Mouse (Mus musculus): ENCODE results near the gene Magi1. TPM values are rescaled to one million over a fixed set of nuclear protein-coding genes. Genes with fewer than 3 reads are reported as not detected.

Magi1 gene
- polyA plus RNA-seq, 1 experiment, result not detected

DNA sequence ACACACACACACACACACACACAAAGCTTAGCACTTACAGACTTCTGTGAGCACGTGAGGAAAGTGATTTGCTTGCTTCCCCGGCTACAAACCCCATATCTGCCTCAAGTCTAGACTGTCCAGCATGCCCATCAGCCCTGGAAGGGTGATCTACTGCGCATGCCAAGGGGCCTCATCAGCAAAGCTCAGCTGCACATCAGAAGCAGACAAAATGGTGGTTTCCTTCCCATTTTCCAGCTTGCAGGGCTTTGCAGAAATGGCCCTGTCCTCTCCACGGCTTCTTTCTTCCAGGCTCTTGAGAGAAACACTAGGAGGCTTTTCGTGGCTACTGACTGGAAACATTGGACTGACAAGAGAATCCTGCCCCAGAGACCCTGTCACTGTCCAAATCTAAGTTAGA lies 149.6 kb downstream of the Magi1 start:
- H3K27ac ChIP-seq (ENCODE audit: insufficient read depth, low read depth, low read length), result no peak overlapping the region
- no peak for TF ChIP-seq POLR2A (IDR thresholded peaks at IDR 0.05; ENCODE audit: borderline replicate concordance, low read depth, low read length)
- no peak for TF ChIP-seq CTCF (IDR thresholded peaks at IDR 0.05; ENCODE audit: low read depth, low read length)
- no peak overlapping the region for H3K4me3 ChIP-seq (ENCODE audit: insufficient read depth, low read length)
- no peaks in the 10 kb centered on the region; the same call in 1 of the 2 replicates for H3K4me1 ChIP-seq (ENCODE audit: control insufficient read depth, insufficient read depth, low read length)

DNA sequence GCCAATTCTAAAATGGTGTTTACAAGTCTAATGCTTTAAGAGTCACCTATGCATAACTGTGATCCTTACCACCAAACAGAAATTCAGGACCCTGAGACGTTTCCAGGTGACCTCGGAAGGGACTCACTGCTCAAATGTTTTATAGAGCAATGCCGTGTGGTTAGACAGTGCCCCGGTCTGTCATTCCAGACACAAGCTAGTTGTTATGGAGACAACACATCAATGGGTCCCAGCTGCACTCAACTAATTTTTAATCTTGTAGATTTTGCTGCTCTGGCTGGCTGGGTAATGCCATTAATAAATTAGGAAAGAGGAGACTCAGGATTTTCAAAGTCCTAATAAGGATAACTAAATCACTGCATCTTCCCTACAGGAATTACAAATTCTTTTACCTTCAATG lies 151.7 kb downstream of the Magi1 start:
- TF ChIP-seq POLR2A (IDR thresholded peaks at IDR 0.05; ENCODE audit: borderline replicate concordance, low read depth, low read length) (no peak), CTCF (IDR thresholded peaks at IDR 0.05; ENCODE audit: low read depth, low read length) (no peak)
- Histone ChIP-seq H3K4me1 (ENCODE audit: control insufficient read depth, insufficient read depth, low read length) (no peaks in the 10 kb centered on the region; the same call in 1 of the 2 replicates), H3K4me3 (ENCODE audit: insufficient read depth, low read length) (no peak overlapping the region), H3K27ac (ENCODE audit: insufficient read depth, low read depth, low read length) (no peak overlapping the region)

DNA sequence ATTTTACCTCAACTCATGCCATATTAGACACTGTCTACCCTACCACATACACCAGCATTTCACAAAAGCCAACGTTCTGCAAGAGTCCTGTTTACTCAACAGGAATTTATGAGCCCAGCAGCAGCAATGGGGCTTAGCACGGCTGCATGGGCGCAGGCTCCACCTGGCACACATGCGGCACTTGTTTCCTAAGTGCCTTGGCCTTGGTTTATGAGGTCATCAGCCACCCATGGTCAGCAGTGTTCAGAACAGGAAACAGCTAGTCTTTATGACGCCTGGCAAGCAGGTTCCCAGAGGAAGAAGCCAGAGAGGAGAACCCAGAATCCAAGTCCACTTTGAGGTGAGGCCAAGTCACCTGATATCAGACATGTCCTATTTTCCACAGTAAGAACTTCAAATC lies 153.3 kb downstream of the Magi1 start:
- no peak for TF ChIP-seq POLR2A (IDR thresholded peaks at IDR 0.05; ENCODE audit: borderline replicate concordance, low read depth, low read length)
- no peak for TF ChIP-seq CTCF (IDR thresholded peaks at IDR 0.05; ENCODE audit: low read depth, low read length)
- no peaks in the 10 kb centered on the region; the same call in 1 of the 2 replicates for H3K4me1 ChIP-seq (ENCODE audit: control insufficient read depth, insufficient read depth, low read length)
- no peak overlapping the region for H3K27ac ChIP-seq (ENCODE audit: insufficient read depth, low read depth, low read length)

DNA sequence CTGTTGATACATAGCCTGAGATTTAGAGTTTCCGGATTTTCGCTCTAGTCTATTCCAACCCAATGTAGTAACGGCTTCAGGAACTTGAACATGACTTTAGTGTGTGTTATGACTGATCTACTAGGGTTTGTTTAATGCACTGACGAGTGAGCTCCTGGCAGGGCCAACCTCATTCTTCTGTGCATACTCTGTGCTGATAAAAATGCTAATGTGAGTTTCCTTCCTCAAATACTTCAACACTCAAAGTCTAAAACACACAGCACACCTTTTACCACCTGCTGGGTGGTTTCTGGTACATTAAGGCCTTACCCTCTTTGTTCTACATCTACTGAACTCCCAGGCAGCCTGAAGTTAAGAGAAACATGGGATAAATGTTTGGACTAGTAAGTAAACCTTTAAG lies 157.0 kb downstream of the Magi1 start:
- Histone ChIP-seq H3K4me1 (ENCODE audit: control insufficient read depth, insufficient read depth, low read length) (no peaks in the 10 kb centered on the region; the same call in 1 of the 2 replicates), H3K4me3 (ENCODE audit: insufficient read depth, low read length) (no peak overlapping the region), H3K27ac (ENCODE audit: insufficient read depth, low read depth, low read length) (no peak overlapping the region)
- TF ChIP-seq POLR2A (IDR thresholded peaks at IDR 0.05; ENCODE audit: borderline replicate concordance, low read depth, low read length), result no peak
- no peak for TF ChIP-seq CTCF (IDR thresholded peaks at IDR 0.05; ENCODE audit: low read depth, low read length)

More for the DNA sequence above, 153.3 kb downstream of the Magi1 start:
- no peak overlapping the region for H3K4me3 ChIP-seq (ENCODE audit: insufficient read depth, low read length)

DNA sequence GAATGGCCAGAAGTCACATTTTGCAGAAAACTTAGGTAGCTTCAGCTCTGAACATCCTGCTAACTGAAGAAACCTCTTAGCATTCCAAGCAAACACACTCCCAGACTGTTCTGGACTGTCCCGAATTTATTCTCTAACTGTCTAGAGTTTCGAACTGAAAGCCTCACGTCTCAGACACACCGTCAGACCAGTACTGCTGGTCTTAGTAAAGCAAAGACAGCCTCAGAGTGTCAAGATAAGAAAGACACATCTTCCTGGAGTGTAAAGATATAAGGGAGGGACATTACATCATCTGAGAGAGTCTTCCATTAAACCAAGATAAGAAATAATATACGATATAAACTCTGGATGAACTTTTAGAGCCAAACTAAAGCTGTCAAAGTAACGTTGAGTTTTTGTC lies 158.6 kb downstream of the Magi1 start:
- TF ChIP-seq POLR2A (IDR thresholded peaks at IDR 0.05; ENCODE audit: borderline replicate concordance, low read depth, low read length) (no peak), CTCF (IDR thresholded peaks at IDR 0.05; ENCODE audit: low read depth, low read length) (no peak)
- no peak overlapping the region for H3K27ac ChIP-seq (ENCODE audit: insufficient read depth, low read depth, low read length)

DNA sequence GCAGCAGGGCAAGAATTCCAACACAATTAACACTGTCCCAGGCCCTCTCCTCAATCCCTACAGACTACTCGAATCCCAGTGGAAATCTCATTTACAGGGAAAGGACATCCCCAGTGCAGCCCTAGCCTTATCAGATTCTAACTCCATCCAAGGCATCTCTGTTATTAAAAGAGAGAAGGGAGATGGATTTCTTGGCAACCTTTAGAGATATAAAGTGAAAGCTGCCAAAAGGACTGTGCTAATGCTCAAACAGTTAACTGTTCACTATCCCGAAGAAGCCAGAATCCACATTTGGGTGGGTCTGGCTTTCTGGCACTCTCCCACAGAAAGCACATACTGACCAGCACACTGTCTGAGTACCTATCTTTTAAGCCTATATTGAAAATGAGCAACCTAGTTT lies 159.4 kb downstream of the Magi1 start:
- no peak overlapping the region for H3K27ac ChIP-seq (ENCODE audit: insufficient read depth, low read depth, low read length)
- H3K4me1 ChIP-seq (ENCODE audit: control insufficient read depth, insufficient read depth, low read length), result no peaks in the 10 kb centered on the region
- TF ChIP-seq POLR2A (IDR thresholded peaks at IDR 0.05; ENCODE audit: borderline replicate concordance, low read depth, low read length) (no peak), CTCF (IDR thresholded peaks at IDR 0.05; ENCODE audit: low read depth, low read length) (no peak)
- H3K4me3 ChIP-seq (ENCODE audit: insufficient read depth, low read length), result no peak overlapping the region

More for the DNA sequence above, 158.6 kb downstream of the Magi1 start:
- Histone ChIP-seq H3K4me3 (ENCODE audit: insufficient read depth, low read length) (no peak overlapping the region), H3K4me1 (ENCODE audit: control insufficient read depth, insufficient read depth, low read length) (no peaks in the 10 kb centered on the region)

DNA sequence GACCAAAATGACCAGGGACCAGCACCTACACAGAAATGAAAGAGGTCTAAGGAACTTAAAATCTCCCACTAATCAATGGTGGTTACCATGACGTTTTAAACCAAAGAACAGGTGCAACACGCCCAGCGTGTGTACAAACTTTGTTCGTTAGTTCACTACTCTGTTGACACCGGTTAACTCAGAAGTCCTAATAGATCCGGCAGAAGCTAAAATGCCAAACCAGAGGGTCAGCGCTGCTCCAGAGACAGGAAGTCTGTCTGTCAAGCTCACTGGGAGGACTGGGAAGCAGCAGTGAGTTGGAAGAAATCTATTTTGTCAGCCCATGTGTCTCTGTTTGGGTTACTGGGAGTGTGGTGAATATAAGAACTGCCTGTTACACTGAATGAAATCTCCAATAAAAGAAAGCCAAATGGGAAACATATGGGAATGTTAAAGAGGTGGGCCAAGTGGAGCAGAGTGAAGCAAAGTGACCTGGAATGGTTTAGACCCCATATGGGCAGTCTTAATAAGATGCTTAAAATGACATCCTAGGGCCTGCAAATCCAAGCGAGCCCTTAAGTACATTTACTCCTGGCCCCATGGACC lies 161.1 kb downstream of the Magi1 start:
- TF ChIP-seq POLR2A (IDR thresholded peaks at IDR 0.05; ENCODE audit: borderline replicate concordance, low read depth, low read length), result no peak
- TF ChIP-seq CTCF (IDR thresholded peaks at IDR 0.05; ENCODE audit: low read depth, low read length), result no peak
- Histone ChIP-seq H3K4me3 (ENCODE audit: insufficient read depth, low read length) (no peak overlapping the region), H3K4me1 (ENCODE audit: control insufficient read depth, insufficient read depth, low read length) (no peaks in the 10 kb centered on the region), H3K27ac (ENCODE audit: insufficient read depth, low read depth, low read length) (no peak overlapping the region)

DNA sequence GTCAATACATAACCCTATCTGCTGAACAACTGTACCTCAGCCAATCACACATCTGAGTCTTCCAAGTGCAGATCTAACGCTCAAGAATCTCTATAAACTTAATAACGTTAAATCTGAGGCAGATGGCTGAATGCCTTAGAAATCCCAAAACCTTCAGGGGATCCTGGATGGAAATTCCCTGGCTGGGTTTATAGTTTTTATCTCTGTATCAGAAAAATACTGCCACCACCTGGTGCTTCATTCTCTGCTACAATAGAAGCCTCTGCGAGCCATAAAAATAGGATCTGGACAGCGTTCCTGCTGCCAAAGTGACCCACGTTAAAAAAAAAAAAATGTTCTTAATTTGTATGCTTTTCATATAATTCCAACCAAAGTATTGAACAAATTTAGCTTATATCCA lies 162.2 kb downstream of the Magi1 start:
- Histone ChIP-seq H3K4me1 (ENCODE audit: control insufficient read depth, insufficient read depth, low read length) (no peaks in the 10 kb centered on the region; the same call in 1 of the 2 replicates), H3K4me3 (ENCODE audit: insufficient read depth, low read length) (no peak overlapping the region), H3K27ac (ENCODE audit: insufficient read depth, low read depth, low read length) (no peak overlapping the region)
- TF ChIP-seq CTCF (IDR thresholded peaks at IDR 0.05; ENCODE audit: low read depth, low read length), result no peak
- TF ChIP-seq POLR2A (IDR thresholded peaks at IDR 0.05; ENCODE audit: borderline replicate concordance, low read depth, low read length), result no peak

DNA sequence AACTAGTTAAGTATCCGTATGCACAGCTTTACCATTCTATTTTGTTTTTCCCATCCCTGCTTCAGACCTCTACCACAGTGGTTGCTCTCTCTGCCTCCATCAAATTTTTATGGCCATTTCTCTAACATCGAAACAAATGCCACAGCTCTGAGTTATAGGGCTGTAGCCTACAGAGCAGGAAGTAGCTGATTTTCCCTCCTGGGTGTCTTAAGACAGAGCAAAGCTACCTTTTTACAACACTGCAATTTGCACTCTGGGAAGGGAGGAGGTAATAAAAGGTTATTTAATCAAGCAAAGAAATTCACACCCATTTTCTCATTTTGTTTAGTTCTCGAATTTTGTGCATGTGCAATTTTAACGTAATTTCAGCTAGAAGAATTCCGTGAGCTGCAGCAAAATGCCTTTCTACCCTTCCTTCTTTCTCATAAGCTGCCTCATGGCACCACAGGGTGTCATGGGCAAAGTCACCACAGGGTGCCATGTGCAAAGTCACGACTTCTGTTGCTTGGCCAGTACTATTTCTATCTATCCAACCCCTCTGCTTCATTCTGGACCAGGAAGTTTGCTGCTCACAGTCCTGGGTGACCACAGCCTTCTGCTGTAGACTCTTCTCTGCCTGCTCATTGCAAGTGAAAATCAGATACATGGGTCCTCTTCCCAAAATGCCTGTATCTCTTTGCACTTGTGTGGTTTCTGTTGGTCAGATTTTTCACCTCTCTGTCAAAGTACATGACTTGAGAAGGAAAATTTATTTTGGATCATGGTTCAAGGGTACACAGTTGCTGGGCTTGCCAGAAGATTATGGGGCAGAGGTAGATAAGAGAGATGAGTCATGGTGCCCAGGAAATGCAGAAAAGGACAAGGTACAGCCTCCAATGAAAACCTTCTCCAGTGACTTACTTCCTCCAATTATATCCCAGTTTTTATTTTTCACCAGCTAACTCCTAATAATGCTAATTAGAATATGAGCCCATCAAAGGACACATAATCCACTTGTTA lies 167.0 kb downstream of the Magi1 start:
- H3K4me3 ChIP-seq (ENCODE audit: insufficient read depth, low read length), result no peak overlapping the region
- TF ChIP-seq POLR2A (IDR thresholded peaks at IDR 0.05; ENCODE audit: borderline replicate concordance, low read depth, low read length) (no peak), CTCF (IDR thresholded peaks at IDR 0.05; ENCODE audit: low read depth, low read length) (no peak)
- peaks cover 2% of the 10 kb centered on the region; the same call in 1 of the 2 replicates for H3K4me1 ChIP-seq (ENCODE audit: control insufficient read depth, insufficient read depth, low read length)
- H3K27ac ChIP-seq (ENCODE audit: insufficient read depth, low read depth, low read length), result no peak overlapping the region

DNA sequence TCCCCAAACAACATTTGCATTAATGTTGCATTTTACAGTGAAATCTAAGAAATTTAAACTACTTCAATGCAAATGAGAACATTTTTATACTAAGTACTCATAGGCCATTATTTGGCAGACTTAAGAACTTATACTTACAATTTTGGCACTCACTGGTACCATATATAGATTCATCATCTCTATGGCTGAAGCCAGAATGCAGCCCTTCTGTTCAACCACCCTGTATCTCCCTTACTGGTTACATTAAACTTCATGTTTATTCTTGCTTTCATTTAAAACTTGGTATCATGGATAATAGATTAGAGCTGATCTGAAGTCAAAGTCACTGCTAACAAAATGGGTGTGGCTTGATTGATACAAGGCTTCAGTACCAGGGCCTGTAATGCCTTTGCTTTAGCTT lies 171.9 kb downstream of the Magi1 start:
- TF ChIP-seq CTCF (IDR thresholded peaks at IDR 0.05; ENCODE audit: low read depth, low read length), result no peak
- Histone ChIP-seq H3K4me3 (ENCODE audit: insufficient read depth, low read length) (no peak overlapping the region), H3K4me1 (ENCODE audit: control insufficient read depth, insufficient read depth, low read length) (peaks cover 2% of the 10 kb centered on the region; the same call in 1 of the 2 replicates)

More for the DNA sequence above, 171.9 kb downstream of the Magi1 start:
- H3K27ac ChIP-seq (ENCODE audit: insufficient read depth, low read depth, low read length), result no peak overlapping the region

Measured in bone marrow macrophage, adult 2 months (primary cell).